Mouse (Mus musculus) liver, adult 2 months (tissue): ENCODE data around the gene Gcgr.

Source experiments
- CTCF ChIP-seq: fragments of 200-500 bp; IDR thresholded peaks from 2 replicates; pipeline ENCODE4 v1.5.1; 2011; ENCODE audit warnings: low read depth, low read length, control low read depth
- POLR2A ChIP-seq: fragments of 200-500 bp; IDR thresholded peaks from 2 replicates; pipeline ENCODE4 v1.6.1; 2011; ENCODE audit warnings: low read length, control low read depth; ENCODE audit not compliant: insufficient read depth; ENCODE audit errors: extremely low read depth

- TF ChIP-seq POLR2A (no peak), CTCF (no peak)
Observed at GRCm38 (mm10) chr11:120527690-120528354, 2.7 kb upstream of the Gcgr start.
